Mouse (Mus musculus): Measurements from ENCODE around the gene Stard9. TPM values are rescaled to one million over a fixed set of nuclear protein-coding genes. Genes with fewer than 3 reads are reported as not detected.

Gene Stard9
- 10 to 100 TPM; 12.5 to 21.5 TPM for total RNA-seq (2021)
- long read RNA-seq, experiment 1, partial matches to known transcripts: 2 of 3 reads
- long read RNA-seq, experiment 1, other reads (novel, unspliced or antisense): 1 of 3 reads
- long read RNA-seq, experiment 2, partial matches to known transcripts: 1 of 2 reads
- long read RNA-seq, experiment 2, other reads (novel, unspliced or antisense): 1 of 2 reads

DNA sequence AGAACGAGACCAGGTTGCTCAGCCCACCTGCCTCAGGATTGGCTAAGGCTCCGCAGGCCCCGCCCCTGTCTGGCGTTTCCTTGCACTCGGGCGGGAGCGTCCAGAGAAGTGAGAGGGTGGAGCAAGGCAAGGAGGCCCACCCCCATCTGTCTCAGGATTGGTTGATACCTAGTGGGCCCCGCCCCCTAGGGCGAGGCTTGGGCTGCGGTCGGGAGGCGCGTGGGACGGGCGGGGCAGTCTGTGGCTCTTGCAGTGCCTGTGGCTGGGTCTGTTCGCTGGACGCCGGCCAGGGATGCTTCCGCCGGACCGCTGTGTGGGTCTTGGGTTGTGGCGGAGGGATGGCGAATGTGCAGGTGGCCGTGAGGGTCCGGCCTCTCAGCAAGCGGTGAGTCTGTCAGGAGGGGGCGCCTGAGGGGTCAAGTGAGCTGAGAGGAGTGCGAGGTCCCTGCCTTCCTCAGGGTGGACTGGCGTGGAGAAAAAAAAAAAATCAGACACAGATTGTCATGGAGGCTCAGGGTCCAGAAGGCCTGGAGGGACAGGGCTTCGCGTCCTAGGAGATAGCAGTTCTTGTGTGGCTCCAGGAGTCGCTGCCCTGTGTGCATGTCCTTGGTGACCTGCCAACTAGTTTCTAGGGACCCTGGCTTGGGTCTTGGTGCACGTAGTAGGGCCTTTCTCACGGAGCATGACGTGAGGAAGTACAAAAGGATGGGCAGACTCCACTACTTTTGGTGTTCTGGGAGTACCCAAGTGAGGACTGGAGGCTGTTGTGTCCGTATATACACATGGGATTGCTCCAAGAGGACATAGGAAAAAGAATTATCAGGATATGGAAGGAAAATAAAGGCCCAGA, at the start of gene Stard9:
Gene Stard9, plus strand, starts transcription at position 236 of the 850 bp plus-strand sequence.
- peak; percentile 98 for DNase-seq

DNA sequence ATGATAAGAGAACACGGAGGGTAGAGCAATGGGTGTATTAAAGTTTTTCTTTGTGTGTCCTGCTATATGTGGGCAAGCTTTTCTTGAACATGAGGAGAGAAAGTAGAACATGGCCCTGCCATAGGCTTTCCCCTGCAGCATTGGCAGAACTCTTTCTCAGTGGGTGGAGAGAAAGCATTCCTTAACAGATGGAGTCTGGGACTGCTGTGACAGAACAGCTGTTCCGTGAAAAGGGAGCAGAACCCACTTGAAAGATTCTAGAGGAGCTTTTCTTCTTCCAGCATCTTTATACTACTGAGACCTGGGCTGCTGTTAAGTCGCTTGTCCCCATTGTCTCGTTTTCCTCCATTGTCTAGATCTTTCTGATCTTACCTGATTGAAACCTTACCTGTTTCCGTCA, 39.2 kb upstream of the Stard9 start:
- DNase-seq: no peak

DNA sequence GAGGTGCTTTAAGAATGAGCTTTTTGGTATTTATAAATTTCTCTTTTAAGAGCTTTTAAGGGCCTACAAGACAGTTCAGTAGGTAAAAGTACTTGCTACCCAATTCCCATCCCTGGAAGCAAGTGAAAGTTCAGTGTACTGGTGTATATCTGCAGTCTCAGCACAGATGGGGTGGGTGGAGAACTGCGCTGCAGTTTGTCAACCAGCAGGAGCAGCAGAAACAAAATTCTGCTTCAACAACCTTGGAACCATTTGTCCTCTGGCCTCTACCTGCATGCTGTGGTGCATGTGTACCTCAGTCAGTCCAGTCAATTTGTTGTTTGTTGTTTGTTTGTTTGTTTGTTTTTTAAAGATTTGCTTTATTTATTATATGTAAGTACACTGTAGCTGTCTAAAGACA, 36.7 kb upstream of the Stard9 start:
- DNase-seq: no peak

DNA sequence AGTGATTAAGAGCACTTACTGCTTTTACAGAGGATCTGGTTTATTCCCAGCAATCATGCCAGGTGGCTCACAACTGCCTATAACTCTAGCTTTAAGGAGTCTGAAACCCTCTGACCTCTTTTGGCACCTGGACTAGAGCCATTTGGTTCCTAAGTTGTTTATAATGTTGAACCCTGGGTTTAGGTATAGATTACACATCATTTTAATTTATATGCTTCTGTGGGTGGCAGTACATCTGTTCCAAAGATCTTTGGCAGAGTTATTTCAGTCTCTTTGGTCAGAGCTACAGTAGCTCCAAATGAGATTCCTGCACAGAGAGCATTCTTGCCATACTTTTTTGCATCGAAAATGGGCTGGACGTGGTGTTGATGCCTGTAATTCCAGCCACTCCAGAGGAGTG, 31.2 kb upstream of the Stard9 start:
- no peak for DNase-seq

DNA sequence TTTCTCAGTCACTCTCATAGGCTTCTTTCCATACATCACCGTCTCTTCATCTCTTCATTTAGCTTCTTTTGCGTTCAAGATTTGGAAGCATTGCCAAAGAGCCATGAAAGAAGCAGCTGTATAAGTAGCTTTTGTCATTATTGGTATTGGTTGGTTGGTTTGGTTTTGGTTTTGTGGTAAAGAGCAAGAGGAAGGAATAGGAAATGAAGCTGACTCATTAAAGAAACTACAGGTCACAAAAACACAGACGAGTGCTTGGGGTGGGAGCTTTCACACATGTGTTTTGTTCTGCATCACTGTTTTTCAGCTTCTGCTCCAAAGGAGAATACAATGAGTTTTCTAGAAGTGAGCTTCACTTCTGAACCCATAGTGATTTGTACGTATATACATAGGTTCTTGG, 29.4 kb upstream of the Stard9 start:
- DNase-seq: no peak

DNA sequence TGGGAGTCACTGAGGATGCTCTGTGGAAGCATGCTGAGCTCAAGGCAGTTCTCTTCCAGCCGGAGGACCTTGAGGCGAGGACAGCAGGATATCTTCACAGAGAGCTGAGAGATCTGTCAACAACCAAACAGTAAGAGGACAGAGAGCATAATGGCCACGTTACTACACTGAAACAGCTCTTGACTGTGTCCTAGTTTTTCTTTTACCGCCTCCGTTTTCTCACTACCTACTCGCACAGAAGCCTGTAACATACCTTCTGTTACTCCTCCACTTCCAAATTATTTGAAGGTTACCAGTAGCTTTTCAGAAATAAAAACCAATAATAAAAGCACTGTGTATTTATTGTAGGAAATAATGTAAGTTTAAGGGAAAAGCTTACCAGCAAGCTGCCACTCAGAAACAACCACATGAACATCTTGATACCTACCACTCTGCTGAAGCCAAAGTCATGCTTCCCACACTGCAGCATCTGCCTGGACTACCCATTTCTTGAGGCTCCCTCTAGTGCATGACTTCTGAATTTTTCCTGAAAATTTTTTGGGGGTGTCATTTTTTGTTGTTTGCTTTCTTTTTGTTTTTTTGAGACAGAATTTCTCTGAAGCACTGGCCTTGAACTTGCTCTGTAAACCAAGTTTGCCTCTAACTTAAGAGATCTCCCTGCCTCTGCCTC, 22.8 kb upstream of the Stard9 start:
- DNase-seq: no peak

DNA sequence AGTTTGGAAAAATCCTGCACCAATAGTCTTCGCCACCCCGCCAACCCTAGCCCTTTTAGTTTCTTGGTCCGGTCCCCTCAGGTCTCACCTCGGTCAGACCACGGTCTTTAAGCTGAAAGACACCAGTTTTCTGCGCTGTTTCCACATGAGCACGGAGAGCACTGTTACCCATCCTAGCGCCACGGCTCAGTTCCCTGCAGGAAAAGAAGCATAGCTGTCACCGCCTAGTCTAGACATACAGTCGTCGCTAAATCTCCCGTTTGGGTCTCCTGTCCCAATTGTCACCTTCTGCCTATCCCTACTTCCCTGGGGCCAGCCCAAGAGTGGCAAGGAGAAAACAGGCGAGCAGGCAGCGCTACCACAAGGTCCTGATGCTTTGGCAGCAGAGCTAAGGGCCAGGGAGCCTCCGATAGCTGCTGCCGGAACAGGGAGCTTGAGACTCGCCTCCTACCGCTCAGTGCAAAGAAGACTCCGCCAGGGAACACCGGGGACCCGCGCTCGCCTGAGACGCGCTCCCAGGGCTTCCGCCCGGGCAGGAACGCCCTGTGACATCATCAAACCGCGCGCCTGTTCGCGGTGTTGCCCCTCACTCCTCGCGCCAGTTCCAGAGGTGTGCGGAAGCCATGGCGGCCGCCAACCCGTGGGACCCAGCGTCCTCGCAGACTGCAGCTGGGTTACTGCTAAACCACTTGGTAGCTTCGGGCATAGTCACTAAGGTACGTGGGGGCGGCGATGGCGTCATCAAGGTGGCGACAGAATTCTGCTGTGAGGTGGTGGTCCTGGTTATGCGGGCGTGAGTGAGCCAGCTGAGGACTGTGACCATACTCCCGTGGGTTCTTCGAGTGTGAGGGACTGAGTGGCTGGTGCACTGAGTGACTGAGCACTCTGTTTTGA, 19.8 kb upstream of the Stard9 start, which contains the start of the genes Haus2 and Lrrc57:
Gene Haus2, plus strand, starts transcription at position 554 of the 894 bp plus-strand sequence.
Gene Lrrc57, minus strand, starts transcription at position 691 of the 894 bp plus-strand sequence.
- peak; percentile 92 for DNase-seq

DNA sequence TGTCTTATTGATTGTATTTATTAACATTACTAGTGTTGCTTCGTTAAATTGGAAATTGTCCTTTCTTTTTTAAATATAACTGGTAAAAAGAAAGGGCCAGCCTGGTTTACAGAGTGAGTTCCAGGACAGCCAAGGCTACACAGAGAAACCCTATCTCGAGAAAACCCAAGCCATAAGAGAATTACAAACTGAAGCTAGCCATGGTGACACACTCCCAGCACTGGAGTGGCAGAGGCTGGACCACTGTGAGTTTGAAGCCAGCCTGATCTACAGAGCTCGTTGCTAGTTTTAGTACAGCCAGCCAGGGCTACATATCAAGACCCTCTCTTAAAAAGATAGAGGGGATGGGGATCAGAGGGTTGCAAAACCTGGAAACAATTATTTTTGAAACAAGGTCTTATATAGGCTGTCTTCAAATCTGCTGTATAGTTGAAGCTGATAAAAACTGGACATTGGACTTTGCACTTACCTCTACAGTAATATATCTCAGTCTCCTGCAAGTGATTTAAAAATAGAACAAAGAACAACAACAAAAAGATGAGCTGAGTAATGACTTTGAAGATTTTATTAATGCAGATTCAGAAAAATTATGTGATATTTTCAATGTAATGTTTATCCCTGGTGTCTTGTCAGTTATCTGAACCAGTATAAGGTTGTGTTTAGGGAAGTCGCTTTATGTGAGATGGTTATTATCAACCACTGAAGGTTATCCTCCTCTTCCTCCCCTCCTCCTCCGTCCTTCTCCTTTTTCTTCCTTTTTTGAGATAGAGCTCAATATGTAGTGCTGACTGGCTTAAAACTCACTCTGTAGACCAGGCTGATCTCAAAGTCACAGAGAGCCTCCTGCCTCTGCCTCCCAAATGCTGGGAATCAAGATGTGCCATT, 12.4 kb upstream of the Stard9 start:
- no peak for DNase-seq

DNA sequence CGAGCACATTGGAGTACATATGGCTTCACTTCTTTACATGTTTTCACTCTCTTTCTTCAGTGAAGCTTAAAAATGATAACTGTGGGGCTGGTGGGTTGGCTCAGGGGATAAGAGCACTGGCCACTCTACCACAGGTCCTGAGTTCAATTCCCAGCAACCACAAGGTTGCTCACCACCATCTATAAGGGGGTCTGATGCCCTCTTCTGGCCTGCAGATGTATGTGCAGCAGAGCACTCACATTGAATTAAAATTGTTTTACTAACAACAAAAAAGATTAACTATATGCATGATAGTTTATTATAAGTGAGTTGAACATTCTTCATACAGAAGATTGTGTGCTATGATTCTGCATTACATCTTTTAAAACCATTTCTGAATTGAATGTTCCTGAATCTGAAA, 9.4 kb upstream of the Stard9 start:
- DNase-seq: no peak

DNA sequence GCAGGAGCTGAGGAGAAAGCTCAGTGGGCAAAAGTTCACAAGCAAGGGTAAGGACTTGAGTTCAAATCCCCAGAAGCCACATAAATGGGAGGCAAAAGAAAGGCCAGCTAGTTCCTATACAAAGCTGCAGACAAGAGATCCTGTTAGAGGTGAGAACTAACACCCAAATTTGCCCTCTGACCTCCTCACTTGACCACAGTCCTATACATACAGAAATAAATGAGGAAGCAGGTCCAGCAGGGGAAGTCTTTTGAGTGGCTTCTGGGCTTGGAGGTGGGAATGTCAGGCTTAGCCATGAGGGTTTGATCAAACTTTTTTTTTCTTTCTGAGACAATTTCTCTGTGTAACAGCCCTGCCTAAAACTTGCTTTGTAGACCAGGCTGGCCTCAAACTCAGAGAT, 6.0 kb upstream of the Stard9 start:
- no peak for DNase-seq

DNA sequence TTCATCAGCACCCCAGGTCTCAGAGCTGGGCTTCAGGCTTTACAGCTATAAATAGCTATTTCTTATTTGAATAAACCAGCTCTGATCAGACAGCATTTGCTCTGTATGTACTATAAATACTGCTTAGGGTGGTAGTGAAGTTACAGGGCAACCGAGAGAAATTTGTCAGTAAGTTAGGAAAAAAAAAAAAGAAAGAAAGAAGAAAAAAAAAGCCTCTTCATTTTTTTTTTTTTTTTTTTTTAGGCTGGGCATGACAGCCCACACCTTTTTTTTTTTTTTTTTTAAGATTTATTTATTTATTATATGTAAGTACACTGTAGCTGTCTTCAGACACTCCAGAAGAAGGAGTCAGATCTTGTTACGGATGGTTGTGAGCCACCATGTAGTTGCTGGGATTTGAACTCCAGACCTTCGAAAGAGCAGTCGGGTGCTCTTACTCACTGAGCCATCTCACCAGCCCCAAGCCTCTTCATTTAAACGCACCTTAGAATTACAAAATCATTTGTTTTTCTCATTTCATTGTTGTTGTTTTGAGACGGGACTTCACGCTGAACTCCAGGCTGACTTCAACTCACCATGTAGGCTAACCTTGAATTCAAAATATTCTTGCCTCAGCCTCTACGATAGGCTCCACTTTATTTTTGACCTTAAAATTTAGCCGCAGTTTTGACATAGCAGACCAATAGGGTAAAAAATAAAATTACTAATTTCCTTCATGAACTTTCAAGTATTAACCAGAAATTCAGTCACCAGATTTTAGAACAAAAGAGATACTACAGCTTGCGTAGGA, 650 bp upstream of the Stard9 start:
- no peak for DNase-seq

DNA sequence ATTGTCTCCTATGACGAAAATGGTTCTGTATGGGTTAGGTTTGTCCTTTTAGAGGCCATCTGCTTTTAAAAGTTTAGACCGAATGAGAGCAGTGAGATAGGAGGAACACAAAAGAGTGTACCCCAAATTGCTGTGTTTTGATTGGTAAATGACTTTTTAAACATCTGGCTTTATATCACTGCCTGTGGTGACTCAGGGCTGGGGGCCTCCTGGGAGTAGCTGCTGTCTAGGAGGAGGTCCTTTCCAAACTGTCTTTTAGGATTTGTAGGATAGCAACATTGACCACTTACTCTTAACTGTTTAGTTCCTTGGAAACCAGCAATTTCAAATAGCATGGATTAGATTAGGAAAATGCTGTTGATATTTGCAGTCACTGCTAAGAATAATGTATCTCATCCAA, 1.3 kb downstream of the Stard9 start:
- peak; percentile 33 for DNase-seq

DNA sequence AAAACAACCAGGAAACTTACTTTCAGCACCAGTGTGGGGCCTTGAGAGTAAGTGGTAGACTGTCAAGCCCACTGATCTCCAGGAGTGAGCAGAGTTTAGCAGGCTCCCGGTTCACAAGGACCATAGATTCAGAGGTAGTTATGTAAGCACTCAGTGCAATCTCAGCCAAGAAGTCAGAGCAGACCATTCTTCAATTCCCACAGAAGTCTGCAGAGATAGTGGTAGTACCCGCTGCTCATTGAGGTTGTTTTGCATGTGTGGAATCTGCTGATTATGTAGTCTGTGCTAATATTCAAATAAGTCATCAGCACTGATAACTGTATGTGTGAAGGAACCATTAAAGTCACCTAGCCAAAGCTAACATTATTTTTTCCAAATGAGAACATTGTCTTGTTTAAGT, 1.7 kb downstream of the Stard9 start:
- DNase-seq: no peak

DNA sequence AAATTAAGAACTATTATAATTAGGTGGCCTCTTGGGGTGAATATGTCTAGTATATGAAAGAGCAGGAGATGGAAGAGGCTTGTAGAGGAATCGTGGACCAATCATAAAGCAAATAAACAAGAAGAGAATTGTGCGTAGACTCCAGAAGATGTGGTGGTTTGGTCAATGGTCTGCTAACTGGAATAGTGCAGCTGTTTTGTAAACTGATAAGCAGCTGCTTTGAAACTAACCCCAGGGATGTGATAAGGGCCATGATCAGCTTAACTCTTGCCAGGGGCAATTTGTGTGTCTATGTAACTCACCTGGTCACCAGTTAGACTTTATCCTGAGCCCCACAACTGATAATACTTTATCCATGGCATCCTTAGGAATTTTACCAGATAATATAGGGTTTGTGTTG, 2.6 kb downstream of the Stard9 start:
- no peak for DNase-seq

DNA sequence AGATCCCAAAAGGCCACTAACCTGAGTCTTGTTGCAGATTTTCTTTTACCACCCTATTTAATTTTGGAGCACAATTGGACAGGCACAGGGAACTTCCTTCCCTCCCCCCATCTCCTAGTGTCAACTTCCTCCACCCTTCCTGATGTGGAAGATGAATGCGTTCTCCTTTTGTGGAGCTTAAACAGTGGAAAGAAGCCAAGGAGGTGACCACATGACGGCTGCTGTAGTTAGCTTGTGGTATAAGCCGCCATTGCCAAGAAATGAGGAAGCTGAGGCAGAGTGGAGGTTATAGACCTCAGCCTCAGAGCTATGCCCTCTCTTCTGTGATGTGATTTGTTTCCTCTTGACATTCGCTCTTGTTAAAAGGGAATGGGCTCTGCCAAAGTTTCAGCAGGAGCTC, 3.0 kb downstream of the Stard9 start:
- DNase-seq: no peak

DNA sequence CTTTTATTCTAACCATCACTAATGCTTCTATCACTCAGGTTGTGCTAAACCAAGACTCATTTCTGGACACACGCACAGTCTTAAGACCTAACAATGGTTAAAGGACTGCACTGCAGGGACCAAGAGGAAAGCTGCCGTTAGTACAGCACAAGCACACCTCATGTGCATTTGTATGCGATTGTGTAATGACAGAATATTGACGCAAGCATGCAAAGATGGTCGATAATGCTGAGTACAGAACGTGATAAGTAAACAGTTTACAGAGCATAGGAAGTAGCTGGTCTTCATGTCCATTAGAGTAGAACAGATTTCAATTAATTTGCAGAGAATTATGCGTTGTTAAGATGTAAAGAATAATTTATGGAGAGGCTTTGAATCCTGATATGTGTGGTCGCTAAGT, 11.9 kb downstream of the Stard9 start:
- DNase-seq: no peak

DNA sequence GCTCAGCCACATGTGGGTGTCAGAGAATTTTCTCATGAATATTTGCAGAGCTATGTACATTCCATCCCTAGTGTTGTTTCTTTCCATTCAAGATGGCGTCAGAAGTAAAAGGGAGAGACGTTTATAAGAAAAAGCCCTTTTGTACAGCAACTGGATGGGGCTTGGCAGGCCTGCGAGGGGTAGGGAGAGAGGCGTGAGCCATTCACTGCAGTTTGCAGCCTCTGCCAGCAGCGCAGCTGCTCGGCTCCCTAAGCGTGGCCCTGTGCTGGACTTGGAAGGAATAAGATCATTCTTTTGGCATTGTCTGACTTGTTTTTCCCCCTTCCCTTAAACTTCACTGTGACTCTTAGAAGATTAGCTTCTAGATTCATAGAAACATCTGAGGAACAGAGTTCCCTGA, 14.9 kb downstream of the Stard9 start:
- peak; percentile 67 for DNase-seq

DNA sequence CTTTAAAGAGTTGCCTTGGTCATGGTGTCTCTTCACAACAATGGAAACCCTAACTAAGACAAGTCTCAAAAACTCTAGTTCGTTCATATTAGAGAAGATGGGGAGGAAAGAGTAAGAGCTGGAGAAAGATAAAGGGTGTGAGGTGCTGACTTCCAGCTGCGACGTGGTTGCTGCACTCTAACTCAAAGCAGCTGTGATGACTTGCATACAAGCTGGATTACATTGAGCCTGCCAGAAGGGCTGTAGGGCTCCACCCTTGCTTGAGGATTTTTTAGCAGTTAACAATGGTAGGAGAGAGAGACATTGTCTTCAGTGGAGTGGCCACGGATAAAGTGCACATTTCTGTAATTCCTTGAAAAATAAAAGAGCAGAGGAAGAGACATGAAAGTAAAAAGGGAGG, 17.9 kb downstream of the Stard9 start:
- peak; percentile 14 for DNase-seq

DNA sequence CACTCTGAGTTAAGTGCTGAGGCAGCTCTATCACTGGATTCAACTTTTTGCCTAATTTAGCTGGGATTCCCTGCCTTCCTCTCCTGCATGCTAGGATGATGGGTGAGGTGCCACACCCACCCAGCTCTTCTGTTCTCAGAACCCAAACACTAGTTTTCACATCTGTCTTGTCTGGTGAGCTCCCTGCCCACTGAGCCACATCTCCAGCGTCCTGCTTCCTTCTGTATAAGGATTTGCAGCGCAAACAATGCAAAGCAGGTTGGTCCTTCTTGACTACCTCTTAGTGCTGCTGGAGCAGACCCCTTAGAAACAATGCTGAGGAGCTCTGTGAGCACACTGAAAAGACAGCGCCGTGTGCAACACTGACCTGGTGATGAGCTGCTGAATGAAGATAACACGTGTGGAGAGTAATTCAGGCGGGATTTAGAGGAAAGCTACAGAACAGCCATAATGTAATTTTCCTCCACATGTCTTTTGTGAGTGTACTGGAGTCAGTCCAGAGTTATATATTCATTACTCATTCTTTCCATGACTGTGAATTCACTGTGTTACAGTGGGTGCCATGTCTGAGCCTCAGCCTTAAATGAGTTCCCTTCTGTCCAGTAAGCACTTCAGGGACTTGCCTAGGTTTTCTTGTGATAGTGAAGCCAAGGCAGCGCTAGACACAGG, 23.5 kb downstream of the Stard9 start:
- no peak for DNase-seq

DNA sequence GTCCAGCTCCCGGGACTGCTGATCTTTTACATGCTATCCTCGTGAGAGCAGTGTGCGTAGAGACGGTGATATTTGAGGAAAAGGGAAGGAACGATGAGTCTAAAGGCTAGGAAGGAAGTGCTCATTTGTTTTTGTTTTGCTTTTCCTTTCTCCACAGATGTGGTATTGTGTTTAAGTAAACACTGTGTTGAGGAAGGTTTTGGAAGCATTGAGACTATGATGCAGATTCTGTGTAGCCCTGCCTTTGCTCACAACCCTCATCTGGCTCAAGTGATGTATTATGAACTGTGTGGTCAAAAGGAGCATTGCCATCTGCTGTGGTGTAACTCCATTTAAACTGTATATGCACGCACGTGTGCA, 24.0 kb downstream of the Stard9 start:
- DNase-seq: no peak
